Mouse (Mus musculus) thymus, postnatal 0 days (tissue): ENCODE data around the gene Tmco3. TPM values are rescaled to one million over a fixed set of nuclear protein-coding genes. Genes with fewer than 3 reads are reported as not detected.
"Not testable (repeated sequence)": the region's sequence is repeated elsewhere in the genome, so short reads cannot be mapped to it uniquely, and the experiment has no call there.

Experiments
- DNase-seq: peaks from one replicate; pipeline ENCODE4 v3.0.0-alpha.2; 2015; ENCODE audit warnings: low spot score
- polyA plus RNA-seq: library from polyadenylated mRNA; unstranded; fragments of >200 nt; fragmentation: Nextera tagmentation; extraction: Ambion mirVana; gene quantifications from 2 replicates; pipeline ENCODE4 v1.2.1, GENCODE M21; 2015

Tmco3 gene
- polyA plus RNA-seq, 1 experiment from 2014 or later: 19.1 TPM

DNA sequence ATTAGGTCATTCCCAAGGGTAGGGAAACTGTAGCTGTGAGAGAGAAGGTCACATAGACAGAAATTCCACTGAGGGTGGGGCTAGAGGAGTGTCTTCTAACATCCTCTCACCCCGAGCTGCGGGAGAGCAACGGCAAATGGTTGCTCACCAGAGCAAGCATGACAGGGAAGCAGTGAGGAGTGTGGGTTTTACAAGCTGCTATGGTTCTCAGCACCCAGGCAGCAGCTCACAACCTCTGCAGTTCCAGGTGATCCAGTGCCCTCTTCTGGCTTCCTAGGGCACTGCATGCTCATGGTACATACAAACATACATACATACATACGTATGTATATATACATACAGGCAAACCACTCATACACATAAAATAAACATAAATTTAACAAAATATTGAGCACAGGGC is 17.9 kb downstream of the Tmco3 start:
- DNase-seq: no peak

DNA sequence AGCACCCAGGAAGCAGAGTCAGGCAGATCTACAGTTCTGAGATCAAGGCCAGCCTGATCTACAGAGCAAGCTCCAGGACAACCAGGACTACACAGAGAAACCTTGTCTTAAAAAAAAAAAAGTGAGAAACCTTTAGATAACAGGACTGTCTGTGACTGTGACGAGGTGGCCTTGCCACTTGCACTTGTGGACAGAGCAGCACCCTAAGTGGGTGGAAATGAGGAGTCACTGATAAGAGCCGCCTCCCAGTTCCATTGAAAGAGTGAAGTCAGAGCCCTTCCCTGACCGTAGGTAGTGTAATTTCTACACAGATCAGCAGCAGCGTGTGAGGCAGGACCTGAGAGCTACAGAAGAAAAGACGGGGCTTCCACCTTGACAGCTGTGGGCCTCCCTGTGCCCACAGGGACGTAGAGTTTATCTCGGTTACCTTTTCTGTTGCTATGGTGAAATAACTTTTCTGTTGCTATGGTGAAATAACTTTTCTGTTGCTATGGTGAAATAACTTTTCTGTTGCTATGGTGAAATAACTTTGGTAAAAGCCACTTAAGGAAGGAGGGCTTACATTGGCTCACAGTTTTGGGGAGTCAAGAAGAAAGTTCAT is 18.4 kb downstream of the Tmco3 start:
- no peak for DNase-seq

DNA sequence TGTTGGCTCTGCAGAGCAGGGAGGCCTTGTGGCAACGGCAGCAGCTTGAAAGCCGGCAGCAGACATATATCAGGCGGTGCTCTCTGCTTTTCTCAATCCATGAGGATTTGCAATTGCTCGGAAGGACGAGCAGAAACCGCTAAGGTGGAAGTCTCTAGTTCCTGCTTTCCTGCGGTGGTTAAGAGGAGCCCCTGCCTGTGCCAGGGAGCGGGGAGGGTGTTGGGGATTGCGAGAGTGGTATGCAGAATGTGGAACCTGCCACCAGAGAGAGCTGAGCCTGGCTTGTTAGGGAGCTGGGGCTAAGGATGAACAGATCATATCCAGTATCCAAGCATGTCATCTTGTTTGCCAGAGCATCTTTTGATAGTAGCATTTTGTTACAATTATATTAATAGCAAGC is 18.9 kb downstream of the Tmco3 start:
- no peak for DNase-seq

DNA sequence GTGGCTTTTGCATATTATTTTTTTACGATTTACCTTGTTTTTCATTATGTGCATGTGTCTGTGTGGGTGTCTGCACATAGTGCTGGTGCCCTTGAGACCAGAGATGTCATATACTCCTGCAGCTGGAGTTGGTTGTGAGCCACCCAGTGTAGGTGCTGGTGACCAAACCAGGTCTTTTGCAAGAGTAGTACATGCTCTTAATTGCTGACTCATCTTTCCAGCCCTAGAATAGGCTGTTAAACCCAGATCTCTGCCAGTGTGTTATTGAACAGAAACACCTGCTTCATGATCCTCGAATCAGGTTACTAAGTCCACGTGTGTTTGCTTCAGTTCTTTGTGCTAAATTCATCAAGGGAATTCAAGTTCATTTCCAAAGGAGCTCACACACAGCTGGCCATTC is 26.9 kb downstream of the Tmco3 start:
- DNase-seq: no peak

DNA sequence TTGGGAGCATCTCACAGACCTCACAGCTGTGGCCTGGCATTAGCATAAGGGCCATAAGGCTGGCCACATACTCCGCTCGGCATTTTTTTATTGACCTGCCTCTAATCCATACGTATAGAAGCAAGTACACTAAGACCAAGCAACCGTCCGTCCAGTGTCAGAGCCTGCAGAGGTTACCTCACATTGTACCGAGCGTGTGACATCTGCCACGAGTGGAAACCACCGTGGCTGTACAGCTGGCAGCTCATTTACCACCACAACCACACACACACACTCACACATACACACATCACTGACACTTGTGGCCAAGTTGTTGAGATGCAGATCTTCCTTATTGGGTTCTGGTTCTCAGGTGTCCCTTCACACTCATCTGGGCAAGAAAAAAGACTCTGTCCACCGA is 28.7 kb downstream of the Tmco3 start:
- DNase-seq: no peak

DNA sequence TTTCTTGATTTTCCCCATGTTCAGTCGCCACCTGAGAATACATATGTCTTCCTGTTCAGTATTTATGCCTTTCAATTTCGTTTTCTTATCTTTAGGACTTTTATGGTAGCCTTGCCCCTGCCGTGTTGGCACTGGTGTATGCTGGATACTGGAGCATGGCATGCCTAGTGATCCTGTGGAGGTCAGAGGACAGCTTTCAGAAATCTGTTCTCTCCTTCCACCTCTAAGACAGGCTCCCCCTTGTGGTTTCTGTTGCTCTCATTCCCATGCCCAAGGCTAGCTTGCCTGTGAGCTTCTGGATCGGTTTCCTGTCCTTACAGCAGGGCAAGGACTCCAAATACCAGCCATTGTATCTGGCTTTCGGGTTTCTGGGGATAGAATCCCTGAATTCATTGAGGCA is 38.6 kb downstream of the Tmco3 start:
- DNase-seq: no peak

DNA sequence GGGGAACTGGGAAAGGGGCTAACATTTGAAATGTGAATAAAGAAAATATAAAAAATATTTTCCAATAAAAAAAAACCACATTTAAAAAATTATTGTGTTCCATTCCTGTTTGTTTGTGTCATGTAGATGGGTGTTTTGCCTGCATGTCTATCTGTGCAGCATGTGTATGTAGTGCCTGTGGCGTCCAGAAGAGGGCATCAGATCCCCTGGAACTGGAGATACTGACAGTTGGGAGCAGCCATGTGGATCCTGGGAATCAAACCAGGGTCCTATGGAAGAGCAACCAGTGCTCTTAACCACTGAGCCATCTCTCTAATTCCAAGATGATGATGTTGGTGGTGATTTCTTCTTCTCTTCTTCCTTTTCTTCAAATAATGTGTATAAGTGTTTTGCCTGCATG is 46.7 kb downstream of the Tmco3 start:
- DNase-seq: no peak

DNA sequence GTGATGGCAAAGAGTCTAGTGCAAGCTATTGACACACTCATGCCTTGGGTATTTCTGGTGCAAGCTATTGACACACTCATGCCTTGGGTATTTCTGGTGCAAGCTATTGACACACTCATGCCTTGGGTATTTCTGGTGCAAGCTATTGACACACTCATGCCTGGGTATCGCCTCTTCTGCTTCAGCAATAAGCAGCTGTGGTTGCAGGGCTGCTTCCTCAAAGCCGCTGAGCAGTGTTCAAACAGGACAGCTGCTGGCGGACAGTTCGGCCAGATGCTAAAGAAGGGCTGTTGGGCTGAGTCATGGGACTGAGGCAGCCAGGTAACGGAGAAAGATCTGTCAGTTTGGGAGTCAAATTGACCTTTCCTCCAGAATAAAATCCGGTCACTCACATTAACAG is 49.3 kb downstream of the Tmco3 start:
- DNase-seq: not testable (repeated sequence)

DNA sequence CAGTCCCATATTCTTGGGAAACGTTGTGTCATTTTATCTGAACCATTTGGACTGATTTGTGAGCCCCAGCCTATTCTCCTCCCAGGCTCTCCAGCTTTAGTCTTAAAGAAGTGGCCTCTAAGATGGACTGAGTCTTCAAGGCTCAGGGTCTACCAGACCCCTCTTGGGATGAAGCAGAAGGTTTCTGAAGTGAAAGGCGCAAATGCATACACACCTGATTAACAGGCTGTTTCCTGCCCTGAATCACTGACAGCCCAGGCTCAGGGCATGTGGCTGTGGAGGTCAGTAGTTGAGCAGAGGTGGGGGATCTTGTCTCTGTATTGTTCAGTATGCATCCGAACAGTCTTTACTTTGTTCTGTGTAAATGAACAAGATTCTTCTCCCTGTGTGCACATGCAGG is 49.7 kb downstream of the Tmco3 start:
- DNase-seq: no peak

DNA sequence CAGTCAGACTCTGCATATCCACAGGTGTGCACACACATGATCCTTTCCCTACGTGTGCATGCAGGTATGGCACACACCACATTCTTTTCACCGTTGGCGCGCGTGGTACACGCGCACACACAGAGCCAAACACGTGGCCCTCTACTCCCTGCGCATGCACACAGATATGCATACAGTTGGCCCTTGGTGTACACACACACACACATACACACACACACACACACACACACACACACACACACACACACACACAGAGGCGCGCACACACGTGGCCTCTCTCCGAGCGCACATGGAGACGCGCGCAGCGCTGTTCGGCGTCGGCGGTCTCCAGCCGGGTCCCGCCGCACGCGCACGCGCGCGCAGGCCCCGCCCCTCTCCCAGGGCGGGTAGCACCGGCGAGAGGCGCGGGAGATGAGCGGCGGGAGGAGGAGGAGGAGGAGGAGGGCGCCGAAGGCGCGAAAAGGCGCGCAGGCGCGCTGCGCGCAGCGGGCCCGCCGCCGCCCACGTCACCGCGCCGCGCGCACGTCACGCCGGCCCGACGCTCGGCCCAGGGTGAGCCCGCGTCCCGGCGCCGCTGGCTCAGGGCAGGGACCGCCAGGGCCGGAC is 50.4 kb downstream of the Tmco3 start, which contains the start of gene Tfdp1:
Gene Tfdp1 (plus strand): TSS at position 497 of the 606 bp plus-strand sequence.
- peak; percentile 93 for DNase-seq

DNA sequence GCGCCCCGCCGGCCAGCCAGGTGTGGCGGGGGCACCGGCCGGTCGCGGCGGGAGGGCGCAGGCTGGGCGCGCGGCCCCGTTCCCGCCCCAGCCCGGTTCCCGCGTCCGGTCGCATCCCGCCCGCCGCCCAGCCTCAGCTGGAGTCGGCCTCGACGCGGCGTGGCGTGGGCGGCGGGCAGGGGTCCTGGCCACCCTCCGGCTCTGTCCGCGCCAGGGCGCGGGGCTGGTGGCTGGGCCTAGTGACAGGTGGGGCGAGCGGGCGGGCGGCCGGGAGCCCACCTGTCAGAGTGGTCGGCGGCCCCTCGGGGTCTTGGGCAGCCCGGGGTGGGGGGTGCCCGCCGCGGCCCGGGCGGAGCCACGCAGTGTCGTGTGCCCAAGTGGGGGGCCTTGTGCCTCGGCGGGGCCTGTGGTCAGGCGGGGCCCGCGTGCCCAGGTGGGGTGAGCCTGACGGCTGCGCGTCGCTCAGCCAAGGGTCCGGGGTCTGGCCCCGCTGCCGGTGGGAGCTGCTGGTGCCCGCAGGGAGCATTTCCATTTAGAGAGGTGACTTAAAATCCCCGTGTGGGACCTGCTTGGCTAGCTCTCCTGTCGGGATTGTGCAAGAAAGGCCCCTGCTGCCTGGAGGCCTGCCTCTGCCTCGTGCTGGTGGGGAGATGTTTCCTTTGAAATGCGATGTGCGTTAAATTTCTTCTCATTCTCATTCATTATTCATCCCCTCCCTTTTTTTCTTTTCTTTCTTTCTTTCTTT is 51.1 kb downstream of the Tmco3 start:
- peak; percentile 25 for DNase-seq

DNA sequence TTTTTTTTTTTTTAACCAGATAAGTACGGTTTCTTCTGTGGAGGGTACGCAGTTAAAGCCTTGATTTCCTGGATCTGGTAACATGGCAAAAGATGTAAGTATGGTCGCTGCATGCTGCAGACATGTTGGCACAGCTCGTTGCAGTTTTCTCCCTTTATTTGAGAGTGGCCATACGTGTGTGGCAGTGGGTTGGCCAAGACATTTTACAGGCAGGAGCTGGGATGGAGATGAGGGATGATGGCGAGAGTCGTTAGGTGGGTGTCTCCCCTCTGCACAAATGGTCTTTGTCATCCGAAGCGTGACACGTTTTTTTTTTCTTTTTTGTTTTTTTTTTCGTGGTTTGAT is 51.6 kb downstream of the Tmco3 start:
- no peak for DNase-seq

DNA sequence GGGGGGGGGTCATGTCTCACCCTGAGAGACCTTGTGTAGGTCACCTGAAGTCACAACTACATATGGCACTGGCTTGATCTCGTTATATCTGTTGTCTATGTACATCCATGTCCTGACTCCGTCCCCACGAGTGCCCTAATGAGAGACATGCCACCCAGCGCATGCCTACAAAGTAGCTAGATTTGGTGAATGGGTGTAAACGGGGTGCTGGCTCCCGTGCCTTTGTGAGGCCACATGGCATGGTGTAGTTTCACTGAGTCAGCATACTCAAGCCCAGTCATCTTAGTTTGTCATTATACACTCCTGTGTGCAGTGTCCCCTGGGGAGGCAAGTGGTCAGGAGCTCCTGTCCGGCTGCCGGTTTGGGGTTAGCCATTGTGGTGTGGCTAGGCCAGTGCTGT is 52.7 kb downstream of the Tmco3 start:
- DNase-seq: no peak

DNA sequence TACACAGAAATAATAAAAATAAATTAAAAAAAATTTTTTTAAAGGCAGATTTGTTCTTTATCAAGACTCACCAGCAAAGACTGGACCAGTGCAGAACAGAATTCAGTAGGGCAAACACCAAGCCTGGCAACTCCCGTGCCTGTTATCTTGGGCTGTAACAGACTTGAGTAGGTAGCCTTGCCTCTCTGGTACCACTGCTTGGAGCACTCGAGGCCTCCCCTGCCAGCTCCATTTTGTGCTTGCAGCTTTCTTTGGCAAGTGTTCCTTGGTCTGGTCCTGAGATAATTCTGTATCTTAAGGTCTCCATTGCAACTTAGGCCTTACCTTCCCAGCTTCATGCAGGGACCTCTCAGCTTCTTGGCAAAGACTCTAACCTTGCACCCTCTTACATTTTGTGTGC is 54.4 kb downstream of the Tmco3 start:
- no peak for DNase-seq

DNA sequence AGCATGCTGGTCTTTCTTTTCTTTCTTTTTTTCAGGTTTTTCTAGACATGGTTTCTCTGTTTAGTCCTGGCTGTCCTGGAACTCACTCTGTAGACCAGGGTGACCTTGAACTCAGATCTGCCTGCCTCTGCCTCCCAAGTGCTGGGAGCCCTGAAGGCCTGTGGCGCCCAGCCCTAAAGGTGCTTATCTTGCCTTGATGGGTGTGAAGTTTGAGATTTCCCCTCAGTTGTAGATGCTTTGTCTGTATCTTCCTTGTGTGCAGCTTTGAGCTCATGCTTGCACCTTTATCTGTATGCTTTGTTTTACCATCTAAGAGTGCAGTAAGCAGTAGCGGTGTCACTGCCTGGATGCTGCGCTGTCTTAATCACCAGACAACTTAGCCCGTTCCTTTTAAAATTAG is 55.1 kb downstream of the Tmco3 start:
- DNase-seq: no peak

DNA sequence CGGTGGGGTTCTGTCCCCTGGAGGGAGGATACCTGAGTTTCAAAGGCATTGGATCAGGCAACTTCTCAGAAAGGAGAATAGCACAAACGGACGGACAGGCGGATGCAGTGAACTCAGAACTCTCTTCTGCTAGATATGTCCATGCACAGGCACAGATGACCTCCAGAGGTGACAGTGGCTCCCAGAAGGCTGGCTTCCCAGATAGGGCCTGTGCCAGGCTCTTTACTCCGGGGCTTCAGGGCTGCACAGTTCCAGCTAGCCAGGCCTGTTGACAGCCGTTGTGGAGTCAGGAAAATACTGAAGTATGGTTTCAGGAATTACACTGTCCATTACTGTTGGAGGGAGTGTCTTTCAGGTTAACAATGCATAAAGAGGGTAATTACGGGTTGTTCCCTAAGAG is 62.1 kb downstream of the Tmco3 start:
- DNase-seq: no peak

DNA sequence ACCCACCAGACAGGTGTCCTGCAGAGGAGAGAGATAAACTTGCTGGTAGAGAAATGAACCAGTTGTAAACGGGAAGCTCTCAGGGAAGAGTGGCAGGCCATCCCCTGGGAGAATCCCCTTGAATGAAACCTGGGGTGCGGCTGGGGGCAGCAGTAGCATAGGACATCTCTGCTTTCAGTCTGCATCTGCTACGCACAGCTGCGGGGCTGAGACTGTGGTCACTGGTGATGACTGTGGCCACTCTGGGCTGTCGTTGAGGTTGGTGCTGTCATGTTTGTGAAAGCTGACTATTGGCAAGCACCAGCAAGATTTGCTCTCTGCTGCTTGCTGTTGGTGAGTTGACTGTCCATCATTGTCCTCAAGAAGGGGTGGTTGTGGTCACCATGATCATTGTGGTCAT is 63.6 kb downstream of the Tmco3 start:
- no peak for DNase-seq

DNA sequence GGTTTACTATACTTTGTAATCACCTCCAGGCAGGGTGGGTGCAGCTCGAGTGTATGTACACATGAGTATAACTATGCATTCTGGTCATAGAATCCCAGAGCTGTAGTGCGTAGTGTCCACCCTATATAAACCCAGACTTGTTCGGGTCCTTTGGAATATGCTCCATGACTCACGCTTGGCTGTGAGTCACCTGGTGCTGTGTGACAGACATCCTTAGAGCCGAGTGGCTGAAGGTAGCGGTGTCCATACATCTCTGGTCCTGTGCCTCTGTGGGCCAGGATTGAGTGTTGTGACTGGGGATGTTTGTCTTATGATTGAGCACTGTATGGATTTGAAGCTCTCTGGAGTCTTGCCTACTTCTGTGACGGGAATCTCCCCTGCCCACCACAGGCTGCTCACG is 64.6 kb downstream of the Tmco3 start:
- DNase-seq: no peak

DNA sequence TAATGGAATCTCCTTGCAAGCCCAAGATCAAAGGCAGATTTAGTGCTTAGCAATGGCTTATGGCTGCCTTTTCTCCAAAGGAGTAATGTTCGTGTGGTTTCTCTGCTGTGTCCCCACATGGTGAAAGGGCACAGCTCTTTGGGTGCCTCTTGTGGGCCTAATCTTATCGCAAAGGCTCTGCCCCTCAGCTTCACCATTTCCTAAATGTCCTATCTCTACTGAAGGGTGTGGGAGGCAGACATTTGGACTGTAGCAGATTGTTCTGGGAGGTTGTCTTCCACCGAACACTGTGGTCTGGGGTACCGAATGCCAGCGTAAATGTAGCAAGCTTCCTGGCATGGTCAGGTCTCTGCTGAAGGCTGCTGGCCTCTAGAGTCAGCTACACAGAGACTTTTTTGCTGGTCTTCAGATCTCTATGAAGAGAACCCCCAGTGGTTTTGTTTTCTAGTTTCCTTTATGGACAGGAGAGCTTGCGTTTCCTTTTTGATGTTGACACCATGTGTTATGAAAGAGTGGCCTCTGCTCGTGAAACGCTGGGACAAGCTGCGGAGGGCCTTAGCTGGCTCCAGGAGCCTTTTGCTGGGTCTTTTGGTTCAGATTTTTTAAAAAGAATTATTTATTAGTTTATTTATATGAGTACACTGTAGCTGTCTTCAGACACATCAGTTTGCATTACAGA is 65.3 kb downstream of the Tmco3 start:
- DNase-seq: no peak

DNA sequence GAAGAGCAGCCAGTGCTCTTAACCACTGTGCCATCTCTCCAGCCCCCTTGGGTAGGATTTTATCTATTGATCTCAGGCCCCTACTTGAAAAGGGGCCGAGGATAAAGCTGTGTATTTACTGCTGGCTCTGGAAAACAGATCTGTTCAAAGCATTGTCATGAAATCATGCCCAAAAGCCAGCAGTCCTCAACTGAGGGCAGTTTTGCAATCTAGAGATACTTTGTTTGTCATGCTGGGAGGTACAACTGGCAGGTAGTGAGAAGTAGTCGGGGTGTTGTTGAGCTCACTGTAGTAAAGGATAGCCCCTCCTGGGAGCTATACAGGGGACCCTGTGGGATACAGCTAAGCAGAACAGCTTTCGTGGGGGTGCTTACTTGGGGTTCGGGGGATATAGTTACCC is 65.9 kb downstream of the Tmco3 start:
- no peak for DNase-seq

DNA sequence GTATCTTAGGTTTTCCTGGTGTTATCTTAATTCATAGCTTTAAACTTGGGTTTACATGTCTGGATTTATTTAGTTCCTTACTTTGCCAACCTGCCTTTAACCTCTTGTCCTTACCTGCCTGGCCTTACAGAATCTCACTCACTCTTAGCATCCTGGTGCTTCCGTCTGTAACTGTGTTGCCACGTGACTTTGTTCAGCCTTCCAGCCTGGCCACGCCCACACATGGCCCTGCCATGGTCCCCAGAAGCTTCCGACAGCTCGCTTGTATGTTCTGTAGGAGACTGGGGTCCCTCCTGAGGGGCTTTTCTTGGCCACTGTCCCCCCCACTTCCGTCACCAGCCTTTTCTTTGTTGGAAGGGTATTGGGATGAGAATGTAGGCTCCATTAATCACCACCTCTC is 68.2 kb downstream of the Tmco3 start:
- DNase-seq: no peak

DNA sequence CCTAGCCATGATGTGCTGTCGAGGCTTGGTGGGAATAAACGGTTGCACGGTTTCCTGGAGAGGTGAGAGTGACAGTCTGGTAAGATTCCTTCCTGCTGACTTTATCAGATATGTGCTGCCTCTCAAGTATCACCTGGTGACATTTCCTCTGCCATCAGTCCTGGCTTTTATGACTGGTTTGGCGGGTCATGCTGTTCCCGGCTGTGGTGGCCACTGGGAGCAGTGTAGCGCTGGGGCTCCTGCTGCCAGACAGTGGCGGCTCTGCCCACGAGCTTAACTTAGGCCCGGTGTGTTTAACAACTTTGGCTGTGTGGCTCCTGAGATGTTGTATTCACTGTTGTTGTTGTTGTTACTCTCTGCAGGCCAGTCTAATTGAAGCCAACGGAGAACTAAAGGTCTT is 68.7 kb downstream of the Tmco3 start:
- no peak for DNase-seq

DNA sequence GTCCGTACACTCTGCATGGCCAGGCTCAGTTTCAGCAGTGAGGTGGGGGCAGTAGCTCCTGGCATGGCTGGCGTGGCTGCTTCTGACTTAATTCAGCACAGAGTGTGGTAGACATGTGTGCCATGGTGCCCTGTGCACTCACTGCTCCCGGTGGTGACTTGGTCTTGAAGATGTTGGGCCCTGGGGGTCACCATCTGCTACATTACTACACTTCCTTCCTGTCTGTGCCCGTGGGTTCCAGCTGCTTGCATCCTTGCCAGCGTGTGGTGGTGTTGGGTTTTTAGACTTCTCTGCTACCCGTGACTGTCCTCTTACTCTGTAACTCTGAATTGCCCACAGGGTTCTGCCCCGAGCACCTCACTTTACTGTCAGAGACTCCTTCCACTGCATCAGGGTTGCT is 72.2 kb downstream of the Tmco3 start:
- DNase-seq: no peak
